Mouse (Mus musculus) CH12.LX (cell line): ENCODE results near the gene L3mbtl1. TPM values are rescaled to one million over a fixed set of nuclear protein-coding genes. Genes with fewer than 3 reads are reported as not detected.

Experiments
- DNase-seq: peaks from one replicate; pipeline ENCODE4 v3.0.0-alpha.2; 2013; ENCODE audit errors: extremely low read depth
- H3K27ac ChIP-seq: 2 replicates; pipeline ENCODE4 v1.5.1; 2012; ENCODE audit warnings: low read depth, mild to moderate bottlenecking, control low read depth, moderate library complexity; ENCODE audit not compliant: insufficient read depth
- H3K27me3 ChIP-seq: replicated peaks from 2 replicates; pipeline ENCODE3; 2012; ENCODE audit warnings: inconsistent platforms
- H3K36me3 ChIP-seq, 2 experiments: replicated peaks in 1 of 2; 2 replicates each; pipeline versions ENCODE3 to v1.6.1; 2012; ENCODE audit warnings: inconsistent platforms in 1 of 2, low read length in 1 of 2, mild to moderate bottlenecking in 1 of 2, mixed read lengths in 1 of 2, moderate library complexity in 1 of 2; ENCODE audit not compliant: control insufficient read depth in 1 of 2, insufficient read depth in 1 of 2
- H3K4me1 ChIP-seq, 2 experiments: 2 replicates each; pipeline ENCODE4 v1.6.1; 2012; ENCODE audit warnings: inconsistent platforms in 1 of 2, moderate library complexity in 1 of 2; ENCODE audit not compliant: insufficient read depth in 2 of 2, control insufficient read depth in 1 of 2
- H3K4me2 ChIP-seq: 2 replicates; pipeline ENCODE4 v1.6.1; 2012; ENCODE audit warnings: low read depth, mild to moderate bottlenecking, control low read depth; ENCODE audit not compliant: poor library complexity, insufficient read depth, severe bottlenecking
- H3K4me3 ChIP-seq, 3 experiments: fragments of 150-350 bp in 1 of 3; sonication (generic) in 1 of 3; replicated peaks in 1 of 3; 2 replicates each; pipeline versions ENCODE3 to v1.5.1; 2011 to 2012; ENCODE audit warnings: low read depth in 2 of 3, low read length in 2 of 3, mild to moderate bottlenecking in 2 of 3, moderate library complexity in 2 of 3, control low read depth in 1 of 3, improper control_type of control experiment in 1 of 3, inconsistent platforms in 1 of 3, mixed read lengths in 1 of 3; ENCODE audit not compliant: poor library complexity in 1 of 3
- H3K79me2 ChIP-seq: replicated peaks from 2 replicates; pipeline ENCODE4 v1.6.1; 2012; ENCODE audit warnings: mild to moderate bottlenecking, moderate library complexity; ENCODE audit not compliant: control insufficient read depth, poor library complexity, insufficient read depth, severe bottlenecking; ENCODE audit errors: extremely low read depth
- H3K9ac ChIP-seq: 2 replicates; pipeline ENCODE4 v1.6.1; 2012; ENCODE audit warnings: low read depth, mild to moderate bottlenecking, control low read depth, moderate library complexity; ENCODE audit not compliant: insufficient read depth
- H3K9me3 ChIP-seq: replicated peaks from 2 replicates; pipeline ENCODE3; 2012; ENCODE audit warnings: low read length, inconsistent platforms, mixed read lengths
- BHLHE40 ChIP-seq: IDR thresholded peaks from 2 replicates; pipeline ENCODE4 v1.6.1; 2011; ENCODE audit warnings: mild to moderate bottlenecking, low read depth, low read length, improper control_type of control experiment
- CHD2 ChIP-seq: IDR thresholded peaks from 2 replicates; pipeline ENCODE4 v1.6.1; 2011; ENCODE audit warnings: low read length, improper control_type of control experiment
- CTCF ChIP-seq, 2 experiments: IDR thresholded peaks in 1 of 2; conservative IDR thresholded peaks in 1 of 2; 2 replicates each; pipeline ENCODE4 v1.5.1; 2011 to 2012; ENCODE audit warnings: low read depth in 2 of 2, low read length in 2 of 2, improper control_type of control experiment in 1 of 2, inconsistent platforms in 1 of 2, mild to moderate bottlenecking in 1 of 2, moderate library complexity in 1 of 2
- EP300 ChIP-seq: IDR thresholded peaks from 2 replicates; pipeline ENCODE4 v1.6.1; 2011; ENCODE audit warnings: low read length, improper control_type of control experiment
- ETS1 ChIP-seq: conservative IDR thresholded peaks from 2 replicates; pipeline ENCODE4 v1.6.1; 2012; ENCODE audit warnings: low read depth, mild to moderate bottlenecking, inconsistent platforms, low read length, improper control_type of control experiment, moderate library complexity
- GABPA ChIP-seq: IDR thresholded peaks from 2 replicates; pipeline ENCODE4 v1.6.1; 2012; ENCODE audit warnings: low read depth, low read length, improper control_type of control experiment, inconsistent platforms; ENCODE audit not compliant: insufficient replicate concordance
- HCFC1 ChIP-seq: IDR thresholded peaks from 2 replicates; pipeline ENCODE4 v1.6.1; 2012; ENCODE audit warnings: low read depth, mild to moderate bottlenecking, inconsistent platforms, low read length, improper control_type of control experiment
- IRF4 ChIP-seq: IDR thresholded peaks from 2 replicates; pipeline ENCODE4 v1.6.1; 2014; ENCODE audit warnings: low read depth, mild to moderate bottlenecking, inconsistent platforms, low read length, improper control_type of control experiment
- JUN ChIP-seq: IDR thresholded peaks from 2 replicates; pipeline ENCODE4 v1.6.1; 2011; ENCODE audit warnings: low read depth, mild to moderate bottlenecking, low read length, improper control_type of control experiment, moderate library complexity; ENCODE audit not compliant: insufficient read depth
- JUND ChIP-seq: conservative IDR thresholded peaks from 2 replicates; pipeline ENCODE4 v1.6.1; 2011; ENCODE audit warnings: low read depth, low read length, improper control_type of control experiment
- KAT2A ChIP-seq: IDR thresholded peaks from 2 replicates; pipeline ENCODE4 v1.6.1; 2012; ENCODE audit warnings: low read length, improper control_type of control experiment, inconsistent platforms; ENCODE audit not compliant: insufficient replicate concordance
- MAX ChIP-seq: IDR thresholded peaks from 2 replicates; pipeline ENCODE4 v1.6.1; 2011; ENCODE audit warnings: low read length, improper control_type of control experiment
- MAZ ChIP-seq: IDR thresholded peaks from 2 replicates; pipeline ENCODE4 v1.6.1; 2012; ENCODE audit warnings: low read depth, mild to moderate bottlenecking, inconsistent platforms, low read length, improper control_type of control experiment, moderate library complexity
- MEF2A ChIP-seq: IDR thresholded peaks from 2 replicates; pipeline ENCODE4 v1.6.1; 2014; ENCODE audit warnings: low read depth, mild to moderate bottlenecking, inconsistent platforms, low read length, improper control_type of control experiment, borderline replicate concordance
- MXI1 ChIP-seq: IDR thresholded peaks from 2 replicates; pipeline ENCODE4 v1.6.1; 2011; ENCODE audit warnings: mild to moderate bottlenecking, low read depth, low read length, improper control_type of control experiment
- NELFE ChIP-seq: IDR thresholded peaks from 2 replicates; pipeline ENCODE4 v1.6.1; 2011; ENCODE audit warnings: low read depth, low read length, improper control_type of control experiment
- PAX5 ChIP-seq: IDR thresholded peaks from 2 replicates; pipeline ENCODE4 v1.6.1; 2012; ENCODE audit warnings: low read length, inconsistent platforms, mixed read lengths
- POLR2A ChIP-seq: IDR thresholded peaks from 2 replicates; pipeline ENCODE4 v1.6.1; 2011; ENCODE audit warnings: low read depth, mild to moderate bottlenecking, improper control_type of control experiment, low read length
- POLR2AphosphoS2 ChIP-seq: IDR thresholded peaks from 2 replicates; pipeline ENCODE4 v1.6.1; 2011; ENCODE audit warnings: low read depth, low read length, improper control_type of control experiment
- RAD21 ChIP-seq: IDR thresholded peaks from 2 replicates; pipeline ENCODE4 v1.6.1; 2011; ENCODE audit warnings: low read depth, mild to moderate bottlenecking, low read length, improper control_type of control experiment, moderate library complexity
- SIN3A ChIP-seq: IDR thresholded peaks from 2 replicates; pipeline ENCODE4 v1.6.1; 2012; ENCODE audit warnings: low read length, improper control_type of control experiment, inconsistent platforms
- SMC3 ChIP-seq: IDR thresholded peaks from 2 replicates; pipeline ENCODE4 v1.6.1; 2011; ENCODE audit warnings: low read depth, low read length, improper control_type of control experiment
- TBP ChIP-seq: conservative IDR thresholded peaks from 2 replicates; pipeline ENCODE4 v1.6.1; 2011; ENCODE audit warnings: low read depth, low read length, improper control_type of control experiment
- TCF12 ChIP-seq: IDR thresholded peaks from 2 replicates; pipeline ENCODE4 v1.6.1; 2014; ENCODE audit warnings: low read depth, mild to moderate bottlenecking, inconsistent platforms, low read length, improper control_type of control experiment
- UBTF ChIP-seq: IDR thresholded peaks from 2 replicates; pipeline ENCODE4 v1.6.1; 2012; ENCODE audit warnings: low read depth, mild to moderate bottlenecking, inconsistent platforms, low read length, improper control_type of control experiment, moderate library complexity
- USF1 ChIP-seq: IDR thresholded peaks from 2 replicates; pipeline ENCODE4 v1.6.1; 2014; ENCODE audit warnings: low read depth, mild to moderate bottlenecking, inconsistent platforms, low read length, improper control_type of control experiment
- USF2 ChIP-seq: conservative IDR thresholded peaks from 2 replicates; pipeline ENCODE4 v1.6.1; 2011; ENCODE audit warnings: low read depth, low read length, improper control_type of control experiment
- ZC3H11A ChIP-seq: IDR thresholded peaks from 2 replicates; pipeline ENCODE4 v1.6.1; 2012; ENCODE audit warnings: low read depth, mild to moderate bottlenecking, inconsistent platforms, low read length, improper control_type of control experiment
- ZNF384 ChIP-seq: IDR thresholded peaks from 2 replicates; pipeline ENCODE4 v1.6.1; 2012; ENCODE audit warnings: low read depth, low read length, improper control_type of control experiment, inconsistent platforms
- dilution Hi-C: fragments of 300-500 bp; cut with MboI; formaldehyde crosslinking; loops from 2 replicates; pipeline ENCODE4 v1.14.3; 2020; ENCODE audit warnings: low sequenced_read_pairs; ENCODE audit not compliant: extremely low pct_unique_long_range_greater_than_20kb, extremely low pct_ligation_motif_present
- in situ Hi-C: fragments of 300-500 bp; cut with MboI; formaldehyde crosslinking; loops from 3 replicates; pipeline ENCODE4 v1.14.3; 2019; ENCODE audit warnings: low sequenced_read_pairs, low pct_ligation_motif_present, low pct_unique_long_range_greater_than_20kb, mixed read lengths
- polyA plus RNA-seq: library from polyadenylated mRNA; unstranded; fragments of >175 nt; gene quantifications from 2 replicates; pipeline ENCODE4 v1.2.1, GENCODE M21; 2012; ENCODE audit warnings: low read depth; ENCODE audit not compliant: insufficient read length
- total RNA-seq, 2 experiments: library from RNA; depleted of rRNA; stranded (reverse); fragments of 300-350 nt in 1 of 2; fragments of >200 nt in 1 of 2; gene quantifications; 2 replicates each; pipeline ENCODE4 v1.2.3; 2012 to 2014

The L3mbtl1 gene
- total and polyA plus RNA-seq, 3 experiments, result 0.09 TPM; not detected in 2

- H3K4me1 ChIP-seq, result no peaks in the 10 kb centered on the region
- H3K9ac ChIP-seq, result no peak overlapping the region
- DNase-seq, result no peak
- H3K36me3 ChIP-seq, result no peaks in the 10 kb centered on the region
- in situ Hi-C loops, result no loop called here
- dilution Hi-C loops, result no loop called here
- no peak overlapping the region for H3K27ac ChIP-seq
- peaks cover 77% of the 10 kb centered on the region for H3K27me3 ChIP-seq
- TF ChIP-seq BHLHE40 (no peak), ZNF384 (no peak), POLR2A (no peak), MXI1 (no peak), IRF4 (no peak), MEF2A (no peak), GABPA (no peak), JUND (no peak), MAZ (no peak), ETS1 (no peak), RAD21 (no peak), EP300 (no peak), TBP (no peak), KAT2A (no peak), NELFE (no peak), USF1 (no peak), MAX (no peak), TCF12 (no peak), JUN (no peak), POLR2AphosphoS2 (no peak)
- H3K4me2 ChIP-seq, result no peak overlapping the region
- no peaks in the 10 kb centered on the region for H3K9me3 ChIP-seq
- H3K4me3 ChIP-seq, result no peak overlapping the region
- no peaks in the 10 kb centered on the region for H3K79me2 ChIP-seq
Observed at GRCm38 (mm10) chr2:162900590-162900916, 42.7 kb upstream of the L3mbtl1 start.

- dilution Hi-C loops, result no loop called here
- H3K9me3 ChIP-seq, result no peaks in the 10 kb centered on the region
- no peaks in the 10 kb centered on the region for H3K4me1 ChIP-seq
- no peak overlapping the region for H3K4me3 ChIP-seq
- in situ Hi-C loops, result no loop called here
- no peaks in the 10 kb centered on the region for H3K36me3 ChIP-seq
- H3K79me2 ChIP-seq, result no peaks in the 10 kb centered on the region
- no peak overlapping the region for H3K9ac ChIP-seq
- H3K4me2 ChIP-seq, result no peak overlapping the region
- H3K27ac ChIP-seq, result no peak overlapping the region
- DNase-seq, result no peak
- no peak for TF ChIP-seq ZC3H11A
- TF ChIP-seq SMC3, result no peak
- TF ChIP-seq CHD2, result no peak
- TF ChIP-seq ZNF384, result no peak
- no peak for TF ChIP-seq BHLHE40
- TF ChIP-seq SIN3A, result no peak
- no peak for TF ChIP-seq UBTF
- TF ChIP-seq TCF12, result no peak
- no peak for TF ChIP-seq NELFE
- no peak for TF ChIP-seq MEF2A
- TF ChIP-seq USF1, result no peak
- no peak for TF ChIP-seq USF2
- TF ChIP-seq PAX5, result no peak
- no peak for TF ChIP-seq MAZ
- TF ChIP-seq CTCF (conservative IDR thresholded peaks at IDR 0.05 in 1 of 2, IDR thresholded peaks at IDR 0.05 in 1 of 2; ENCODE audit: low read depth in 2 of 2, low read length in 2 of 2), result no peak
- no peak for TF ChIP-seq POLR2AphosphoS2
- TF ChIP-seq HCFC1, result no peak
- no peak for TF ChIP-seq ETS1
- peaks cover 85% of the 10 kb centered on the region for H3K27me3 ChIP-seq
Observed at GRCm38 (mm10) chr2:162905902-162906301, 37.4 kb upstream of the L3mbtl1 start.
